Mouse (Mus musculus) myocyte (in vitro differentiated cells): ENCODE results near the gene Chrnb1. TPM values are rescaled to one million over a fixed set of nuclear protein-coding genes. Genes with fewer than 3 reads are reported as not detected.

Source experiments
- H3K27me3 ChIP-seq: one replicate; pipeline ENCODE4 v1.6.1; 2011; ENCODE audit not compliant: control insufficient read depth, insufficient read depth, insufficient read length
- H3K36me3 ChIP-seq: one replicate; pipeline ENCODE4 v1.6.1; 2011; ENCODE audit not compliant: control insufficient read depth, insufficient read depth
- H3K4me2 ChIP-seq: one replicate; pipeline ENCODE4 v1.6.1; 2011; ENCODE audit warnings: low read depth, control low read depth
- H3K4me3 ChIP-seq: one replicate; pipeline ENCODE4 v1.5.1; 2011; ENCODE audit warnings: mild to moderate bottlenecking, control low read depth, moderate library complexity
- H3K79me2 ChIP-seq: one replicate; pipeline ENCODE4 v1.6.1; 2011; ENCODE audit not compliant: control insufficient read depth, insufficient read depth
- H3ac ChIP-seq: one replicate; pipeline ENCODE4 v1.6.1; 2011; ENCODE audit not compliant: control insufficient read depth, insufficient read length
- CEBPB ChIP-seq: IDR thresholded peaks from 2 replicates; pipeline ENCODE4 v1.6.1; 2011; ENCODE audit warnings: mild to moderate bottlenecking, moderate library complexity; ENCODE audit not compliant: poor library complexity, insufficient read depth, severe bottlenecking
- E2F4 ChIP-seq: IDR thresholded peaks from one replicate; pipeline ENCODE4 v1.6.1; 2011; ENCODE audit warnings: mild to moderate bottlenecking, control low read depth, moderate library complexity; ENCODE audit not compliant: insufficient read depth
- MAX ChIP-seq: IDR thresholded peaks from one replicate; pipeline ENCODE4 v1.6.1; 2011; ENCODE audit warnings: low read depth, mild to moderate bottlenecking, control low read depth
- MYOD1 ChIP-seq, 3 experiments: IDR thresholded peaks; one replicate each; pipeline ENCODE4 v1.6.1; 2011; ENCODE audit warnings: control low read depth in 2 of 3, low read depth in 2 of 3, mild to moderate bottlenecking in 2 of 3, moderate library complexity in 1 of 3; ENCODE audit not compliant: insufficient read length in 2 of 3, control insufficient read depth in 1 of 3
- MYOG ChIP-seq, 3 experiments: IDR thresholded peaks; one replicate each; pipeline ENCODE4 v1.6.1; 2011; ENCODE audit warnings: control low read depth in 2 of 3, low read depth in 2 of 3, mild to moderate bottlenecking in 2 of 3; ENCODE audit not compliant: insufficient read length in 2 of 3, control insufficient read depth in 1 of 3, insufficient read depth in 1 of 3
- POLR2A ChIP-seq: IDR thresholded peaks from one replicate; pipeline ENCODE4 v1.6.1; 2011; ENCODE audit warnings: low read depth, mild to moderate bottlenecking, control low read depth, moderate library complexity; ENCODE audit not compliant: insufficient read length
- POLR2AphosphoS2 ChIP-seq: IDR thresholded peaks from one replicate; pipeline ENCODE4 v1.6.1; 2011; ENCODE audit warnings: low read depth, control low read depth; ENCODE audit not compliant: insufficient read length
- REST ChIP-seq: IDR thresholded peaks from one replicate; pipeline ENCODE4 v1.6.1; 2011; ENCODE audit warnings: mild to moderate bottlenecking, control low read depth, moderate library complexity; ENCODE audit not compliant: insufficient read depth, insufficient read length
- SRF ChIP-seq: IDR thresholded peaks from one replicate; pipeline ENCODE4 v1.6.1; 2011; ENCODE audit warnings: low read depth; ENCODE audit not compliant: control insufficient read depth, insufficient read length
- TCF12 ChIP-seq: IDR thresholded peaks from one replicate; pipeline ENCODE4 v1.6.1; 2011; ENCODE audit warnings: mild to moderate bottlenecking, control low read depth; ENCODE audit not compliant: poor library complexity, insufficient read depth, severe bottlenecking
- TCF3 ChIP-seq: IDR thresholded peaks from one replicate; pipeline ENCODE4 v1.6.1; 2011; ENCODE audit warnings: low read depth, control low read depth; ENCODE audit not compliant: insufficient read length
- USF1 ChIP-seq: IDR thresholded peaks from one replicate; pipeline ENCODE4 v1.6.1; 2011; ENCODE audit warnings: low read depth, mild to moderate bottlenecking, control low read depth, moderate library complexity
- polyA plus RNA-seq: library from polyadenylated mRNA; unstranded; fragments of >200 nt; fragmentation: generic; extraction: Trizol; gene quantifications from one replicate; pipeline ENCODE4 v1.2.1, GENCODE M21; 2012; ENCODE audit warnings: missing spikeins

Chrnb1 gene
- polyA plus RNA-seq, 1 experiment: 95.3 TPM

- Histone ChIP-seq H3K27me3 (no peaks in the 10 kb centered on the region), H3K36me3 (no peaks in the 10 kb centered on the region), H3K4me3 (no peak overlapping the region), H3K4me2 (no peak overlapping the region), H3ac (no peak overlapping the region), H3K79me2 (no peaks in the 10 kb centered on the region)
- TF ChIP-seq MYOG (IDR thresholded peaks at IDR 0.05; ENCODE audit: control insufficient read depth in 1 of 3, insufficient read depth in 1 of 3, insufficient read length in 2 of 3, low read depth in 2 of 3) (no peak), USF1 (no peak)
These were observed 37.8 kb upstream of the Chrnb1 start for GRCm38 (mm10) chr11:69833554-69833953.

DNA sequence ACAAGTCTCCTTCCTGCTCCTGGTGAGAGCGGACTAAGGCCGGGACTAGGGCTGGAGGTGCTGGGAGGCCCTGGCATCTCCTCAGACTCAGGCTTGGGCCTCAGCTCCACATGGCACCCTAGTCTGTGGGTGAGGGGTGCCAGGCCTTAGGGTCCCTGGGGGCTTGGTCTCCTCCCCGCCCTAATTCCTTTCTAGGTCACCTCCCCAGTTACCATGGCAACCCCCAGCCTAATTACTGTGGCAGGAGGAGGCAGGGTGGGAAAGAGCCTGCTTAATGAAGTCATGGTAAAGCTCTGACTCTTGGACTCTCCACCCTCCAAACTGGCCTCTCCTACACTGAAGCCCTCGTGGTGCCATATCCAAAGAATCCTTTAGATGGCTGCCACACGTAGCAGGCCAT, 33.1 kb upstream of the Chrnb1 start:
- TF ChIP-seq REST: no peak
- TF ChIP-seq MAX: no peak
- TF ChIP-seq TCF3: no peak
- no peak for TF ChIP-seq SRF
- no peak for TF ChIP-seq POLR2AphosphoS2
- no peak for TF ChIP-seq CEBPB
- no peak for TF ChIP-seq MYOD1 (IDR thresholded peaks at IDR 0.05; ENCODE audit: control insufficient read depth in 1 of 3, insufficient read length in 2 of 3, low read depth in 2 of 3)
- TF ChIP-seq TCF12: no peak
- no peak for TF ChIP-seq USF1
- TF ChIP-seq E2F4: no peak
- TF ChIP-seq MYOG (IDR thresholded peaks at IDR 0.05; ENCODE audit: control insufficient read depth in 1 of 3, insufficient read depth in 1 of 3, insufficient read length in 2 of 3, low read depth in 2 of 3): no peak
- Histone ChIP-seq H3K4me3 (no peak overlapping the region), H3K36me3 (no peaks in the 10 kb centered on the region), H3K4me2 (no peak overlapping the region), H3K79me2 (no peaks in the 10 kb centered on the region), H3K27me3 (no peaks in the 10 kb centered on the region), H3ac (no peak overlapping the region)

DNA sequence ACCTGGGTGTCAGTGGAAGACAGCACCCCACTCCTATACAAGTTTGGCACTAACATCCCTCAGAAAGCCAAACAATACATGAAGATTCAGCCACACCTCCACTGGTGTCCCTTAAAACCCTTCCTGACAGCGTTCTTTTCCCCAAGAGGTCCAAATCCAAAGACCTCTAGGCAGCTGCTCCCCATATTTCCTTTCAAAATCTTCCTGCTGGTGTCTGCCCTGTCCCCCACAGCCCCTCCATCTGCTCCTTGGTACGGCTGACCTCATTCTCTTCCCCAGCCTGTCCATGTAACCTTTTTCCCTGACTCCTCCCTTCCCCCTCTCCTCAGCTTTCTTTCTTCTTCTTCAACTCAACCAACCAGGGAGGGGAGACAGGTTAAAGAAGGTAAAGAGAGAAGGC, 27.7 kb upstream of the Chrnb1 start:
- no peak overlapping the region for H3K4me2 ChIP-seq
- no peak overlapping the region for H3ac ChIP-seq
- no peak for TF ChIP-seq MAX
- no peak for TF ChIP-seq TCF3
- TF ChIP-seq MYOD1 (IDR thresholded peaks at IDR 0.05; ENCODE audit: control insufficient read depth in 1 of 3, insufficient read length in 2 of 3, low read depth in 2 of 3): no peak
- TF ChIP-seq SRF: no peak
- TF ChIP-seq REST: no peak
- no peak for TF ChIP-seq USF1
- TF ChIP-seq POLR2A: no peak
- TF ChIP-seq MYOG (IDR thresholded peaks at IDR 0.05; ENCODE audit: control insufficient read depth in 1 of 3, insufficient read depth in 1 of 3, insufficient read length in 2 of 3, low read depth in 2 of 3): no peak
- no peak for TF ChIP-seq TCF12
- TF ChIP-seq CEBPB: no peak
- no peak for TF ChIP-seq POLR2AphosphoS2
- TF ChIP-seq E2F4: no peak
- H3K27me3 ChIP-seq: no peaks in the 10 kb centered on the region
- H3K79me2 ChIP-seq: no peaks in the 10 kb centered on the region
- no peak overlapping the region for H3K4me3 ChIP-seq
- H3K36me3 ChIP-seq: no peaks in the 10 kb centered on the region

DNA sequence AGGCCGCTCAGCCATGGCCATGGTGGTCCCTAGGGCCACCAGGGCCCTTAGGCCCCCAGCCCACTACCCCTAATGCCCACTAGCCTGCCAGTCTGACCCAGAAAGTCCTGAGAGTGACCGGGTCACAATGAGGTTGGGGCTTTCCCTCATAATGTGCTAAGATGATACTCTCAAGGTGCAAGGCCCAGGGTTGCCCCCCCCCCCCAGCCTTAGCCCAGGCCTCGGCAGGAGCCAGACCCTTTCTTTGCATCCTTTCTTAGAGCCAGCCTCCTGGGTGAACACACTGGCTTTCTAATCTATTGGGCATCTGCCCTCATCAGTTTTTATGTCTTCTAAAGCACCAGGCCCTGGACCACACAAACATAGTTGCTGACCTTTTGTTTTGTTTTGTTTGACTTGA, 26.3 kb upstream of the Chrnb1 start, which contains the start of gene Spem1:
TSS of gene Spem1 (minus strand) at position 101 of the 400 bp plus-strand sequence.
- Histone ChIP-seq H3K36me3 (no peaks in the 10 kb centered on the region), H3K4me2 (no peak within 1 kb of the TSS), H3ac (no peak within 1 kb of the TSS), H3K4me3 (no peak within 1 kb of the TSS), H3K79me2 (no peaks in the 10 kb centered on the region), H3K27me3 (no peaks in the 10 kb centered on the region)
- no peak for TF ChIP-seq TCF3
- no peak for TF ChIP-seq MYOG (IDR thresholded peaks at IDR 0.05; ENCODE audit: control insufficient read depth in 1 of 3, insufficient read depth in 1 of 3, insufficient read length in 2 of 3, low read depth in 2 of 3)
- no peak for TF ChIP-seq CEBPB
- no peak for TF ChIP-seq USF1
- TF ChIP-seq MAX: no peak
- no peak for TF ChIP-seq SRF
- TF ChIP-seq POLR2A: no peak
- no peak for TF ChIP-seq POLR2AphosphoS2

DNA sequence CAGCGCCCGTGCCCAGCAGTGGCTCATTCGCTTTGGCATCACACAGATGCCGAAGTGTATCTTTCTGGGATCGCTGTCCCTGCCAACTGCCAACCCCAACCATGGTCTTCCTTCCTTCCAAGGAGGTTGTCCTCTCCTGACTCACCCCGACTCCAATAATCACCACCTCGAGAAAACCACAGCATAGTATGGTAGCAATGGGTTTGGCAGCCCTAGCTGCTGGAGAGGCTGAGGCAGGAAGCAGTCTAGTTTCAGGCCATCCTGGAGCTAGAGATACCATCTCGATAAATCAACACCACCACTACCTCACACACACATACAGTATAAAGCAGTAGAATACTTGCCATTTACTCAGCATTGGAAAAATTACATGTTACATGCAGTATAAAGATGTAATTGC, 23.1 kb upstream of the Chrnb1 start:
- no peaks in the 10 kb centered on the region for H3K27me3 ChIP-seq
- no peak overlapping the region for H3ac ChIP-seq
- TF ChIP-seq MYOD1 (IDR thresholded peaks at IDR 0.05; ENCODE audit: control insufficient read depth in 1 of 3, insufficient read length in 2 of 3, low read depth in 2 of 3) (no peak), TCF3 (no peak), POLR2A (no peak), POLR2AphosphoS2 (no peak), E2F4 (no peak), SRF (no peak), REST (no peak)
- H3K79me2 ChIP-seq: no peaks in the 10 kb centered on the region
- no peak overlapping the region for H3K4me3 ChIP-seq
- no peaks in the 10 kb centered on the region for H3K36me3 ChIP-seq
- no peak overlapping the region for H3K4me2 ChIP-seq
